Mouse (Mus musculus) left cerebral cortex, adult 18-20 months (tissue): ENCODE data around the gene Cog7. TPM values are rescaled to one million over a fixed set of nuclear protein-coding genes. Genes with fewer than 3 reads are reported as not detected.

Experiments used
- DNase-seq, 2 experiments: peaks; one replicate each; pipeline ENCODE4 v3.0.0; 2021 to 2022; ENCODE audit warnings: low spot score in 2 of 2, mixed read lengths in 1 of 2
- total RNA-seq, 2 experiments: library from RNA; stranded (reverse); gene quantifications; 2 replicates each; pipeline ENCODE4 v1.2.3; 2021

Gene Cog7
- total RNA-seq, 2 experiments from 2014 or later: 44.3 to 46.2 TPM

GRCm38 (mm10) chr7:121899940-121900339 lies 81.6 kb downstream of the Cog7 start:
- DNase-seq: no peak

GRCm38 (mm10) chr7:121899311-121899710 lies 82.2 kb downstream of the Cog7 start:
- peak; percentile 12 to 46 for DNase-seq

GRCm38 (mm10) chr7:121896689-121897088 lies 84.8 kb downstream of the Cog7 start:
- no peak for DNase-seq

- DNase-seq: peak; percentile 49 to 59
Measured at GRCm38 (mm10) chr7:121890636-121891360, 90.7 kb downstream of the Cog7 start.

- no peak for DNase-seq
Measured at GRCm38 (mm10) chr7:121880246-121880645, 101.3 kb downstream of the Cog7 start.

GRCm38 (mm10) chr7:121874784-121875183 lies 106.7 kb downstream of the Cog7 start:
- DNase-seq: no peak

GRCm38 (mm10) chr7:121873998-121874397 lies 107.5 kb downstream of the Cog7 start:
- no peak for DNase-seq

GRCm38 (mm10) chr7:121871631-121872030 lies 109.9 kb downstream of the Cog7 start:
- DNase-seq: no peak

- no peak for DNase-seq
Measured at GRCm38 (mm10) chr7:121864858-121865585, 116.5 kb downstream of the Cog7 start, which contains the start of gene Scnn1b. Gene Scnn1b, plus strand, starts transcription at chr7:121865038.

- DNase-seq: no peak
Measured at GRCm38 (mm10) chr7:121858939-121859338, 122.6 kb downstream of the Cog7 start.

- no peak for DNase-seq
Measured at GRCm38 (mm10) chr7:121857177-121857884, 124.2 kb downstream of the Cog7 start.

- DNase-seq: no peak
Measured at GRCm38 (mm10) chr7:121848537-121849168, 132.9 kb downstream of the Cog7 start.

- no peak for DNase-seq
Measured at GRCm38 (mm10) chr7:121845964-121846363, 135.5 kb downstream of the Cog7 start.

- DNase-seq: no peak
Measured at GRCm38 (mm10) chr7:121842234-121842633, 139.3 kb downstream of the Cog7 start.

GRCm38 (mm10) chr7:121840810-121841209 lies 140.7 kb downstream of the Cog7 start:
- DNase-seq: peak; percentile 21 to 22

- peak; percentile 8 to 14 for DNase-seq
Measured at GRCm38 (mm10) chr7:121836827-121837226, 144.7 kb downstream of the Cog7 start.

- DNase-seq: no peak
Measured at GRCm38 (mm10) chr7:121835392-121835791, 146.1 kb downstream of the Cog7 start.
